Mouse (Mus musculus) myocyte (in vitro differentiated cells): ENCODE results near the gene Evx2.

Experiments
- POLR2A ChIP-seq: IDR thresholded peaks from one replicate; pipeline ENCODE4 v1.6.1; 2011; ENCODE audit warnings: low read depth, mild to moderate bottlenecking, control low read depth, moderate library complexity; ENCODE audit not compliant: insufficient read length
- POLR2AphosphoS2 ChIP-seq: IDR thresholded peaks from one replicate; pipeline ENCODE4 v1.6.1; 2011; ENCODE audit warnings: low read depth, control low read depth; ENCODE audit not compliant: insufficient read length
- USF1 ChIP-seq: IDR thresholded peaks from one replicate; pipeline ENCODE4 v1.6.1; 2011; ENCODE audit warnings: low read depth, mild to moderate bottlenecking, control low read depth, moderate library complexity

GRCm38 (mm10) chr2:74657251-74658023 lies 1.9 kb downstream of the Evx2 start:
- TF ChIP-seq USF1 (no peak), POLR2A (no peak), POLR2AphosphoS2 (no peak)
